Mouse (Mus musculus): ENCODE measurements around the gene Drd1. TPM values are rescaled to one million over a fixed set of nuclear protein-coding genes. Genes with fewer than 3 reads are reported as not detected.

Gene Drd1
- 1.2 and 2.6 TPM in 2 replicates for polyA plus RNA-seq (2015; fragmentation: Nextera tagmentation; extraction: Ambion mirVana)

GRCm38 (mm10) chr13:54055448-54055861, at the start of gene Drd1:
Gene Drd1 (minus strand): TSS chr13:54055705.
- H3K27ac ChIP-seq (replicated peaks) = no peak within 1 kb of the TSS
- no peaks in the 10 kb centered on the region for H3K36me3 ChIP-seq
- WGBS = under 1% methylated on average over 31 of the region's 31 CpGs
- peak within 1 kb of the TSS; percentile 34 for H3K9ac ChIP-seq
- peak; percentile 79 for ATAC-seq (ENCODE audit: low FRiP score, low read depth)
- H3K27me3 ChIP-seq = peaks cover 9% of the 10 kb centered on the region; the same call in 1 of the 2 replicates
- peaks cover 12% of the 10 kb centered on the region for H3K4me1 ChIP-seq (replicated peaks)
- peak within 1 kb of the TSS; percentile 99 for H3K4me2 ChIP-seq
- H3K4me3 ChIP-seq = peak within 1 kb of the TSS; percentile 52
- H3K9me3 ChIP-seq = no peaks in the 10 kb centered on the region

- H3K9me3 ChIP-seq = no peaks in the 10 kb centered on the region
- 89% methylated on average over 10 of the region's 10 CpGs for WGBS
- no peak overlapping the region for H3K4me3 ChIP-seq
- H3K27me3 ChIP-seq = no peaks in the 10 kb centered on the region
- no peaks in the 10 kb centered on the region for H3K4me1 ChIP-seq (replicated peaks)
- no peak overlapping the region for H3K4me2 ChIP-seq
- H3K9ac ChIP-seq = no peak overlapping the region
- no peak overlapping the region for H3K27ac ChIP-seq (replicated peaks)
- ATAC-seq (ENCODE audit: low FRiP score, low read depth) = no peak
- 0 out of 2 replicates have a peak, but pooled peaks cover 7% of the 10 kb centered on the region for H3K36me3 ChIP-seq
Measured at GRCm38 (mm10) chr13:54103866-54104265, 48.4 kb upstream of the Drd1 start.

DNA sequence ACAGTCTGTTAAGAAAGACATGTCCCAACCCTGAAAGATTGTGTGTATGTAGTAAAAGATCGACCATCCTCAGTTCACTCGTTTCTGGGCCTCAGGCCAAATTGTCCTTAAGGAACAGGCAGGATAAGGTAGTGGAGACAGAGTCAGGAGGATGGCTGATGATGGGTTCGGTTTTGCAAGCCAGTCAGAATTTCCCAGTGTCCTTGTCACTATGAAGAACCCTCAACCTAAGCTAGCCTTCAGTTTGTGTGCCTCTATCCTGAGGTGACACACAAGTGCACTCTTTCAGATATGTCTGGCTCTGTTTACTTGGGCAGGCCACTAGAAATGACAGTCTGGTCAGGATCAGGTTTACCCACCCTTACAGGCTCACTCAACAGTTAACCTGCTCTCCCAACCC, 47.8 kb upstream of the Drd1 start:
- no peak overlapping the region for H3K4me3 ChIP-seq
- no peaks in the 10 kb centered on the region for H3K27me3 ChIP-seq
- no peak overlapping the region for H3K27ac ChIP-seq (replicated peaks)
- H3K4me2 ChIP-seq = no peak overlapping the region
- 87% methylated on average over 3 of the region's 3 CpGs for WGBS
- H3K36me3 ChIP-seq = peaks cover 8% of the 10 kb centered on the region; the same call in 1 of the 2 replicates
- no peaks in the 10 kb centered on the region for H3K9me3 ChIP-seq
- no peak for ATAC-seq (ENCODE audit: low FRiP score, low read depth)
- H3K4me1 ChIP-seq (replicated peaks) = no peaks in the 10 kb centered on the region
- no peak overlapping the region for H3K9ac ChIP-seq

- H3K4me3 ChIP-seq = no peak overlapping the region
- no peak for ATAC-seq (ENCODE audit: low FRiP score, low read depth)
- H3K27me3 ChIP-seq = no peaks in the 10 kb centered on the region
- H3K36me3 ChIP-seq = peaks cover 9% of the 10 kb centered on the region; the same call in 1 of the 2 replicates
- no peak overlapping the region for H3K9ac ChIP-seq
- H3K4me1 ChIP-seq (replicated peaks) = no peaks in the 10 kb centered on the region
- no peaks in the 10 kb centered on the region for H3K9me3 ChIP-seq
- no peak overlapping the region for H3K27ac ChIP-seq (replicated peaks)
- WGBS = 96% methylated on average over 3 of the region's 3 CpGs
- no peak overlapping the region for H3K4me2 ChIP-seq
Measured at GRCm38 (mm10) chr13:54102061-54102460, 46.6 kb upstream of the Drd1 start.

DNA sequence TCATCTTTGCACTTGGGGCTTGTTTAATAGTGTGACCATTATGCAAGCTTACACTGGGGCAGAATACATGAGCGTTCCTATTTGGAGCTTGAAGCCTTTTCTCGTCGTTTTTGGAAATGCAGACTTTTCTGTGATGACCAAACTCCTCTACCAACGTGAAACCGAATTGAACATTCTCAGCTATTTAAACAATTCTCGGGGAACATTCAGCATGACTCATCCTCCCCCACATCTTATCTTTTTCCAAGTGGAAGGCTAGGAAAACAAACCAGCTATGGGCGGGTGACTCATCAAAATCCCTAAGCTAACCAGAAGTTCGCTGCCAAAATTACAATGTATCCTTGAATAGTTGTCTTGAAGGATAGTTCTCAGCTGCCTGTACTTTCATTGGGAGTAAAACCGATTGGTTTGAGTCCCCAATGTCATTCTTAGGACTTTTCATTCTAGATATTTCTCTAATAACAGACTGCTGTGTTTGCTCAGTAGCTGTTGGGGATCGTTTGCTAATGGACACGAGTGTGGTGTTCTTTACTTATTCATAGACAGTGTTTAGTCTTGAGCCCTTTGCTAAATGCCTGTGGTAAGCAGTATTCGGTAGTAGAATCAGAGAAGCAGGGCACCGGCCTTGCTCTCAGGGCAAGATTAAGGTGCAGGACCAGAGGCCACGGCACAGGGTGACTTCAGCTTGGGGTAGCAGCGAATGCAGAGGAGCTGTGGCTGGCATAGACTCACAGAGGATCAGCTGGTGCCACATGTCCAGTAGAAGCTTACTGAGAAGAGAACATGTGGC, 45.7 kb upstream of the Drd1 start:
- Histone ChIP-seq H3K4me2 (no peak overlapping the region), H3K9ac (no peak overlapping the region), H3K36me3 (peaks cover 9% of the 10 kb centered on the region; the same call in 1 of the 2 replicates), H3K9me3 (no peaks in the 10 kb centered on the region), H3K4me3 (no peak overlapping the region), H3K27me3 (no peaks in the 10 kb centered on the region), H3K4me1 (replicated peaks) (no peaks in the 10 kb centered on the region), H3K27ac (replicated peaks) (no peak overlapping the region)
- 94% methylated on average over 15 of the region's 15 CpGs for WGBS
- no peak for ATAC-seq (ENCODE audit: low FRiP score, low read depth)

GRCm38 (mm10) chr13:54097797-54098196, 42.3 kb upstream of the Drd1 start:
- 95% methylated on average over 6 of the region's 6 CpGs for WGBS
- Histone ChIP-seq H3K4me3 (no peak overlapping the region), H3K9ac (no peak overlapping the region), H3K4me1 (replicated peaks) (0 out of 2 replicates have a peak, but pooled peaks cover 2% of the 10 kb centered on the region), H3K27me3 (no peaks in the 10 kb centered on the region), H3K9me3 (no peaks in the 10 kb centered on the region), H3K36me3 (peaks cover 22% of the 10 kb centered on the region), H3K27ac (replicated peaks) (no peak overlapping the region), H3K4me2 (no peak overlapping the region)
- ATAC-seq (ENCODE audit: low FRiP score, low read depth) = no peak

- ATAC-seq (ENCODE audit: low FRiP score, low read depth) = no peak
- 92% methylated on average over 4 of the region's 4 CpGs for WGBS
- H3K4me3 ChIP-seq = no peak overlapping the region
- H3K4me1 ChIP-seq (replicated peaks) = 0 out of 2 replicates have a peak, but pooled peaks cover 2% of the 10 kb centered on the region
- H3K4me2 ChIP-seq = no peak overlapping the region
- H3K9me3 ChIP-seq = no peaks in the 10 kb centered on the region
- H3K27ac ChIP-seq (replicated peaks) = no peak overlapping the region
- peaks cover 28% of the 10 kb centered on the region for H3K36me3 ChIP-seq
- no peaks in the 10 kb centered on the region for H3K27me3 ChIP-seq
- no peak overlapping the region for H3K9ac ChIP-seq
Measured at GRCm38 (mm10) chr13:54097227-54097626, 41.7 kb upstream of the Drd1 start.

DNA sequence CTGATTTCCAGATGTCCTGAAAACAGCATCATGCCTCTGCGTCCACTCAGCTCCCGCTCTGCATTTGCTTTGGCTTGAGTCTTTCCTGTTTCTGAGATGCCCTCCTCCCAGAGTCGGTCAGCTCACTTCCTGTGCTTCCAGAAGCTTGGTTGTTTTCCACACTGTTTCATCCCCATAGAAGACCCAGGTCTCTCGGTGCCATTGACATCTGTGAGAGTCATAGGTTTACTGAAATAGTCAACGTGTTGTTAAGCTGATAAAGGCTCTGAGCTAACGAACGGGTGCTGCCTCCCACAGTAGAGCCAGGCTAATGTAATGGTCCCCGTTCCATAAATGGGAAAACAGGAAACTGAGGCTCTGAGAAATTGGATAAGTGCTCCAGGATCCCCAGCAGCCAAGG, 40.2 kb upstream of the Drd1 start:
- no peaks in the 10 kb centered on the region for H3K9me3 ChIP-seq
- H3K4me1 ChIP-seq (replicated peaks) = 0 out of 2 replicates have a peak, but pooled peaks cover 2% of the 10 kb centered on the region
- 90% methylated on average over 8 of the region's 8 CpGs for WGBS
- peaks cover 39% of the 10 kb centered on the region for H3K36me3 ChIP-seq
- no peak overlapping the region for H3K4me3 ChIP-seq
- no peak overlapping the region for H3K27ac ChIP-seq (replicated peaks)
- no peak for ATAC-seq (ENCODE audit: low FRiP score, low read depth)
- no peak overlapping the region for H3K9ac ChIP-seq
- H3K4me2 ChIP-seq = no peak overlapping the region
- no peaks in the 10 kb centered on the region for H3K27me3 ChIP-seq

DNA sequence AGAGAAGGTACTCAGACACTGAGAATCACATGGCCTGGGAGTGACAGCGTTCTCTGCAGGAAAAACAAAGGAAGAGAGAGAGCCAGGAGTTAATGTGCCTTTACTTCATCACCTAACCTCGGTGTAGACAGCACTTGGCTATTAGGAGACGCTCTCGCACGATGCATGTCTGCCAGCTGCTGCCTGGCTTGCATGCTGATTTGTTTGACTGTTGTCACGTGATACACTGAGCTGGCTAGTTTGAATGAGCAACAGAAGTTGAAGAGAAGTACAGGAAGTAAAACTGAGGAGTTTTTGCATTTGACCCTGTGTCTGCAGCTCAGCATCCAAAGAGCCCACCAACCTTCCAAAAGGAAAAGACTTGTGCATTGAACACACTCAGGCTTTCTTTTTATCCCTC, 39.5 kb upstream of the Drd1 start:
- 62% methylated on average over 6 of the region's 6 CpGs for WGBS
- H3K27me3 ChIP-seq = no peaks in the 10 kb centered on the region
- H3K27ac ChIP-seq (replicated peaks) = peak overlapping the region; percentile 32; the same call in 1 of the 2 replicates
- no peak overlapping the region for H3K9ac ChIP-seq
- no peak overlapping the region for H3K4me2 ChIP-seq
- ATAC-seq (ENCODE audit: low FRiP score, low read depth) = no peak
- 0 out of 2 replicates have a peak, but pooled peaks cover 2% of the 10 kb centered on the region for H3K4me1 ChIP-seq (replicated peaks)
- H3K36me3 ChIP-seq = peaks cover 42% of the 10 kb centered on the region
- no peaks in the 10 kb centered on the region for H3K9me3 ChIP-seq
- H3K4me3 ChIP-seq = no peak overlapping the region

GRCm38 (mm10) chr13:54094349-54094748, 38.8 kb upstream of the Drd1 start:
- Histone ChIP-seq H3K4me2 (no peak overlapping the region), H3K27ac (replicated peaks) (0 out of 2 replicates have a peak overlapping the region, but pooled peaks have one; percentile 17), H3K9ac (no peak overlapping the region), H3K4me1 (replicated peaks) (0 out of 2 replicates have a peak, but pooled peaks cover 2% of the 10 kb centered on the region), H3K36me3 (peaks cover 48% of the 10 kb centered on the region), H3K27me3 (no peaks in the 10 kb centered on the region), H3K4me3 (no peak overlapping the region), H3K9me3 (no peaks in the 10 kb centered on the region)
- ATAC-seq (ENCODE audit: low FRiP score, low read depth) = no peak
- 82% methylated on average over 4 of the region's 4 CpGs for WGBS

DNA sequence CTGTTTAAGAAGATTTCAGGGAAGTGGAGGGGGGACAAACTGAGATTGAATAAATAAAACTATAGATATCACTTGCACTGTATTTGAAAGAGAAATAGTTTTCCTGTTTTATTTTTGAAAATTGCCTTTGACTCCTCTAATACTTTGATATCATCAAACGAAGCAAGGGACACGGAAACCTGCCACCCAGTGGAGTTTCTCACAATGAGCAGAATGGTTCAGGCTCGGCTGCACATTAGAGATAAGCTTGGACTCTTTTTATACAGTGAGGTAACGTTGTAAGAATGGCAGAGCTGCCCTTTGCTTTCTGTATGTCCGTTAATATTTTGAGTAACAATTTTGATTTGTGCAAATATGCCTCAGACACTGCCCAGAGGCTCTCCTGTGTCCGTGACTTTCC, 36.2 kb upstream of the Drd1 start:
- 85% methylated on average over 6 of the region's 6 CpGs for WGBS
- Histone ChIP-seq H3K27me3 (no peaks in the 10 kb centered on the region), H3K36me3 (peaks cover 68% of the 10 kb centered on the region)

DNA sequence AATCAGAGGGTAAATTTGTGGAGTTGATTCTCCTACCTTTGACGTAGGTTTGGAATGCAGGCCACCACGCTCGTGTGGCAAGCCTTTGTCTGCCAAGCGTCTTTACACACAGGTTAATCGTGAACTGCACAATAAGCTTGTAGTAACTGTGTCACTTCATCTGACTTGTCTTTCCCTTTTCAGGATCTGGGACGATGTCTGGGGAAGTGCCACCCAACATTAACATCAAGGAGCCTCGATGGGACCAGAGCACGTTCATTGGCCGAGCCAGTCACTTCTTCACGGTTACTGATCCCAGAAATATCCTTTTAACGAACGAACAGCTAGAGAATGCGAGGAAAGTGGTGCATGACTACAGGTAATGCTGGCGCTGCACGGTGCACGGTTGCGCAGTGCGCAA, 29.8 kb upstream of the Drd1 start:
- H3K4me2 ChIP-seq = no peak overlapping the region
- peaks cover 11% of the 10 kb centered on the region; the same call in 1 of the 2 replicates for H3K4me1 ChIP-seq (replicated peaks)
- no peaks in the 10 kb centered on the region for H3K9me3 ChIP-seq
- peaks cover 39% of the 10 kb centered on the region for H3K36me3 ChIP-seq
- 88% methylated on average over 18 of the region's 18 CpGs for WGBS
- no peak overlapping the region for H3K9ac ChIP-seq
- H3K27me3 ChIP-seq = no peaks in the 10 kb centered on the region
- no peak for ATAC-seq (ENCODE audit: low FRiP score, low read depth)
- no peak overlapping the region for H3K27ac ChIP-seq (replicated peaks)
- no peak overlapping the region for H3K4me3 ChIP-seq

More for the DNA sequence above, 36.2 kb upstream of the Drd1 start:
- H3K9ac ChIP-seq = no peak overlapping the region
- H3K9me3 ChIP-seq = no peaks in the 10 kb centered on the region
- no peak for ATAC-seq (ENCODE audit: low FRiP score, low read depth)
- no peak overlapping the region for H3K4me3 ChIP-seq
- no peak overlapping the region for H3K27ac ChIP-seq (replicated peaks)
- no peak overlapping the region for H3K4me2 ChIP-seq
- 0 out of 2 replicates have a peak, but pooled peaks cover 2% of the 10 kb centered on the region for H3K4me1 ChIP-seq (replicated peaks)
